Mouse (Mus musculus): Measurements from ENCODE around the gene Draxin. TPM values are rescaled to one million over a fixed set of nuclear protein-coding genes. Genes with fewer than 3 reads are reported as not detected.
"Not testable (repeated sequence)": the region's sequence is repeated elsewhere in the genome, so short reads cannot be mapped to it uniquely, and the experiment has no call there.

The Draxin gene
- polyA plus RNA-seq, 1 experiment from 2014 or later: not detected

GRCm38 (mm10) chr4:148152547-148152946, 22.0 kb upstream of the Draxin start:
- no peak for DNase-seq (ENCODE audit: low spot score)

GRCm38 (mm10) chr4:148151267-148152168, 21.0 kb upstream of the Draxin start, which contains the start of gene Fbxo6:
TSS of gene Fbxo6 (minus strand) at chr4:148152140.
- DNase-seq (ENCODE audit: low spot score): peak; percentile 91

- DNase-seq (ENCODE audit: low spot score): no peak
These were observed 20.4 kb upstream of the Draxin start for GRCm38 (mm10) chr4:148150953-148151266.

- DNase-seq (ENCODE audit: low spot score): no peak
These were observed 19.7 kb upstream of the Draxin start for GRCm38 (mm10) chr4:148150242-148150641.

- no peak for DNase-seq (ENCODE audit: low spot score)
These were observed 19.0 kb upstream of the Draxin start for GRCm38 (mm10) chr4:148149540-148149939.

GRCm38 (mm10) chr4:148147714-148148113, 17.2 kb upstream of the Draxin start:
- no peak for DNase-seq (ENCODE audit: low spot score)

- no peak for DNase-seq (ENCODE audit: low spot score)
These were observed 13.2 kb upstream of the Draxin start for GRCm38 (mm10) chr4:148143721-148144120.

GRCm38 (mm10) chr4:148140098-148141011, 9.9 kb upstream of the Draxin start:
- DNase-seq (ENCODE audit: low spot score): peak; percentile 92

GRCm38 (mm10) chr4:148139767-148140097, 9.2 kb upstream of the Draxin start:
- DNase-seq (ENCODE audit: low spot score): no peak

- no peak for DNase-seq (ENCODE audit: low spot score)
These were observed 7.0 kb upstream of the Draxin start for GRCm38 (mm10) chr4:148137503-148137902.

GRCm38 (mm10) chr4:148134988-148135387, 4.5 kb upstream of the Draxin start:
- no peak for DNase-seq (ENCODE audit: low spot score)

- DNase-seq (ENCODE audit: low spot score): no peak
These were observed 1.1 kb upstream of the Draxin start for GRCm38 (mm10) chr4:148131497-148132081.

- DNase-seq (ENCODE audit: low spot score): no peak
These were observed 365 bp downstream of the Draxin start, which contains the start of gene Mad2l2 for GRCm38 (mm10) chr4:148130133-148130532. TSS of gene Mad2l2 (plus strand) at chr4:148130384.

GRCm38 (mm10) chr4:148128672-148129071, 1.8 kb downstream of the Draxin start:
- no peak for DNase-seq (ENCODE audit: low spot score)

- DNase-seq (ENCODE audit: low spot score): no peak
These were observed 2.3 kb downstream of the Draxin start for GRCm38 (mm10) chr4:148128241-148128640.

- DNase-seq (ENCODE audit: low spot score): no peak
These were observed 7.8 kb downstream of the Draxin start for GRCm38 (mm10) chr4:148122694-148123066.

GRCm38 (mm10) chr4:148121982-148122693, 8.4 kb downstream of the Draxin start:
- DNase-seq (ENCODE audit: low spot score): no peak

GRCm38 (mm10) chr4:148121362-148121761, 9.1 kb downstream of the Draxin start:
- no peak for DNase-seq (ENCODE audit: low spot score)

- no peak for DNase-seq (ENCODE audit: low spot score)
These were observed 9.9 kb downstream of the Draxin start for GRCm38 (mm10) chr4:148120555-148120954.

GRCm38 (mm10) chr4:148119578-148119977, 10.9 kb downstream of the Draxin start:
- not testable (repeated sequence) for DNase-seq (ENCODE audit: low spot score)

- no peak for DNase-seq (ENCODE audit: low spot score)
These were observed 13.1 kb downstream of the Draxin start for GRCm38 (mm10) chr4:148117392-148117791.

Measured in thymus, postnatal 0 days (tissue).